Mouse (Mus musculus) limb, embryonic 15.5 days (tissue): Measurements from ENCODE around the gene Arhgap10. TPM values are rescaled to one million over a fixed set of nuclear protein-coding genes. Genes with fewer than 3 reads are reported as not detected.

Experiments
- ATAC-seq: fragments of 200-750 bp; cut with Nextera tagmentation; 2 replicates; pipeline ENCODE4 v1.8.0; 2017; ENCODE audit warnings: low read depth, moderate TSS enrichment; ENCODE audit not compliant: insufficient number of reproducible peaks, low FRiP score, low TSS enrichment
- H3K27ac ChIP-seq: fragments of 300-500 bp; sonication (generic); 2 replicates; pipeline ENCODE4 v1.5.1; 2015; ENCODE audit warnings: moderate library complexity, mild to moderate bottlenecking, inconsistent platforms
- H3K27me3 ChIP-seq: fragments of 300-500 bp; sonication (generic); 2 replicates; pipeline ENCODE4 v1.6.1; 2015; ENCODE audit warnings: inconsistent platforms
- H3K36me3 ChIP-seq: fragments of 300-500 bp; sonication (generic); 2 replicates; pipeline ENCODE4 v1.6.1; 2015; ENCODE audit warnings: inconsistent platforms
- H3K4me1 ChIP-seq: fragments of 300-500 bp; sonication (generic); 2 replicates; pipeline ENCODE4 v1.6.1; 2015; ENCODE audit warnings: inconsistent platforms
- H3K4me2 ChIP-seq: fragments of 300-500 bp; sonication (generic); 2 replicates; pipeline ENCODE4 v1.6.1; 2015; ENCODE audit warnings: mild to moderate bottlenecking, inconsistent platforms
- H3K4me3 ChIP-seq: fragments of 300-500 bp; sonication (generic); 2 replicates; pipeline ENCODE4 v1.5.1; 2015; ENCODE audit warnings: mild to moderate bottlenecking, inconsistent platforms
- H3K9ac ChIP-seq: fragments of 300-500 bp; sonication (generic); 2 replicates; pipeline ENCODE4 v1.6.1; 2015; ENCODE audit warnings: inconsistent platforms
- H3K9me3 ChIP-seq: fragments of 300-500 bp; sonication (generic); 2 replicates; pipeline ENCODE4 v1.6.1; 2016; ENCODE audit warnings: inconsistent platforms
- WGBS: fragments of 180-500 bp; shearing (Covaris S2); methylation state at CpG from one replicate; pipeline ENCODE4 v1.1.7; 2015; 5-methylcytosine and 5-hydroxymethylcytosine counted together
- polyA plus RNA-seq: library from polyadenylated mRNA; unstranded; fragments of >200 nt; fragmentation: Nextera tagmentation; extraction: Ambion mirVana; gene quantifications from 2 replicates; pipeline ENCODE4 v1.2.1, GENCODE M21; 2015

The Arhgap10 gene
- polyA plus RNA-seq, 1 experiment from 2014 or later, result 28.1 TPM

GRCm38 (mm10) chr8:77451466-77452382 is 66.0 kb downstream of the Arhgap10 start:
- Histone ChIP-seq H3K9ac (no peak overlapping the region), H3K9me3 (peaks cover 9% of the 10 kb centered on the region; the same call in 1 of the 2 replicates), H3K4me1 (no peaks in the 10 kb centered on the region), H3K4me3 (no peak overlapping the region), H3K27ac (no peak overlapping the region), H3K27me3 (no peaks in the 10 kb centered on the region), H3K36me3 (peaks cover 36% of the 10 kb centered on the region), H3K4me2 (no peak overlapping the region)
- 84% methylated on average over 21 of the region's 21 CpGs for WGBS
- ATAC-seq, result no peak

GRCm38 (mm10) chr8:77451052-77451451 is 66.7 kb downstream of the Arhgap10 start:
- Histone ChIP-seq H3K9ac (no peak overlapping the region), H3K4me2 (no peak overlapping the region), H3K9me3 (peaks cover 9% of the 10 kb centered on the region; the same call in 1 of the 2 replicates), H3K4me3 (no peak overlapping the region), H3K27ac (no peak overlapping the region), H3K27me3 (no peaks in the 10 kb centered on the region), H3K36me3 (peaks cover 36% of the 10 kb centered on the region), H3K4me1 (no peaks in the 10 kb centered on the region)
- no peak for ATAC-seq
- 89% methylated on average over 5 of the region's 5 CpGs for WGBS

GRCm38 (mm10) chr8:77446294-77446693 is 71.5 kb downstream of the Arhgap10 start:
- Histone ChIP-seq H3K27ac (no peak overlapping the region), H3K9me3 (peaks cover 9% of the 10 kb centered on the region; the same call in 1 of the 2 replicates), H3K4me2 (no peak overlapping the region), H3K36me3 (peaks cover 38% of the 10 kb centered on the region), H3K4me1 (no peaks in the 10 kb centered on the region; the same call in 1 of the 2 replicates), H3K27me3 (no peaks in the 10 kb centered on the region), H3K9ac (no peak overlapping the region), H3K4me3 (no peak overlapping the region)
- 84% methylated on average over 12 of the region's 12 CpGs for whole genome bisulfite sequencing
- ATAC-seq, result no peak

- Histone ChIP-seq H3K27ac (no peak overlapping the region), H3K9ac (no peak overlapping the region), H3K4me3 (no peak overlapping the region), H3K4me2 (no peak overlapping the region), H3K27me3 (no peaks in the 10 kb centered on the region), H3K4me1 (no peaks in the 10 kb centered on the region; the same call in 1 of the 2 replicates), H3K36me3 (peaks cover 33% of the 10 kb centered on the region), H3K9me3 (peaks cover 9% of the 10 kb centered on the region; the same call in 1 of the 2 replicates)
- no peak for ATAC-seq
- 72% methylated on average over 3 of the region's 3 CpGs for WGBS
Measured at GRCm38 (mm10) chr8:77445642-77446041, 72.1 kb downstream of the Arhgap10 start.

GRCm38 (mm10) chr8:77444166-77444870 is 73.4 kb downstream of the Arhgap10 start:
- H3K27me3 ChIP-seq, result no peaks in the 10 kb centered on the region
- H3K4me2 ChIP-seq, result no peak overlapping the region
- H3K4me1 ChIP-seq, result no peaks in the 10 kb centered on the region; the same call in 1 of the 2 replicates
- H3K36me3 ChIP-seq, result peaks cover 20% of the 10 kb centered on the region
- 0 out of 2 replicates have a peak, but pooled peaks cover 6% of the 10 kb centered on the region for H3K9me3 ChIP-seq
- WGBS, result 76% methylated on average over 10 of the region's 10 CpGs
- ATAC-seq, result no peak
- no peak overlapping the region for H3K4me3 ChIP-seq
- H3K9ac ChIP-seq, result no peak overlapping the region
- 0 out of 2 replicates have a peak overlapping the region, but pooled peaks have one; percentile 24 for H3K27ac ChIP-seq

- 81% methylated on average over 7 of the region's 7 CpGs for WGBS
- ATAC-seq, result no peak
Measured at GRCm38 (mm10) chr8:77442452-77442851, 75.3 kb downstream of the Arhgap10 start.

GRCm38 (mm10) chr8:77440913-77441312 is 76.8 kb downstream of the Arhgap10 start:
- H3K4me3 ChIP-seq, result no peak overlapping the region
- 0 out of 2 replicates have a peak, but pooled peaks cover 3% of the 10 kb centered on the region for H3K36me3 ChIP-seq
- H3K4me1 ChIP-seq, result peaks cover 12% of the 10 kb centered on the region
- H3K27me3 ChIP-seq, result no peaks in the 10 kb centered on the region
- ATAC-seq, result no peak
- H3K9me3 ChIP-seq, result no peaks in the 10 kb centered on the region
- no peak overlapping the region for H3K4me2 ChIP-seq
- WGBS, result 87% methylated on average over 9 of the region's 9 CpGs
- H3K27ac ChIP-seq, result no peak overlapping the region
- H3K9ac ChIP-seq, result no peak overlapping the region

More at GRCm38 (mm10) chr8:77442452-77442851, 75.3 kb downstream of the Arhgap10 start:
- Histone ChIP-seq H3K27ac (no peak overlapping the region), H3K27me3 (no peaks in the 10 kb centered on the region), H3K4me3 (no peak overlapping the region), H3K9me3 (no peaks in the 10 kb centered on the region), H3K36me3 (peaks cover 7% of the 10 kb centered on the region), H3K4me1 (peaks cover under 1% of the 10 kb centered on the region; the same call in 1 of the 2 replicates), H3K4me2 (no peak overlapping the region), H3K9ac (no peak overlapping the region)

GRCm38 (mm10) chr8:77440324-77440880 is 77.4 kb downstream of the Arhgap10 start:
- Histone ChIP-seq H3K27ac (no peak overlapping the region), H3K9me3 (no peaks in the 10 kb centered on the region), H3K4me1 (peaks cover 12% of the 10 kb centered on the region), H3K36me3 (0 out of 2 replicates have a peak, but pooled peaks cover 3% of the 10 kb centered on the region), H3K4me2 (no peak overlapping the region), H3K4me3 (no peak overlapping the region), H3K9ac (no peak overlapping the region), H3K27me3 (no peaks in the 10 kb centered on the region)
- 79% methylated on average over 6 of the region's 6 CpGs for WGBS
- ATAC-seq, result peak; percentile 19; the same call in 1 of the 2 replicates

GRCm38 (mm10) chr8:77439670-77440069 is 78.1 kb downstream of the Arhgap10 start:
- Histone ChIP-seq H3K27me3 (no peaks in the 10 kb centered on the region), H3K4me3 (no peak overlapping the region), H3K9me3 (no peaks in the 10 kb centered on the region), H3K27ac (no peak overlapping the region), H3K9ac (no peak overlapping the region), H3K36me3 (0 out of 2 replicates have a peak, but pooled peaks cover 3% of the 10 kb centered on the region), H3K4me1 (peaks cover 12% of the 10 kb centered on the region), H3K4me2 (no peak overlapping the region)
- ATAC-seq, result no peak
- WGBS, result 76% methylated on average over 2 of the region's 2 CpGs

- no peak for ATAC-seq
- no peak overlapping the region; the same call in 1 of the 2 replicates for H3K27ac ChIP-seq
- no peak overlapping the region for H3K9ac ChIP-seq
- H3K27me3 ChIP-seq, result no peaks in the 10 kb centered on the region
- WGBS, result 53% methylated on average over 9 of the region's 9 CpGs
- H3K4me1 ChIP-seq, result peaks cover 20% of the 10 kb centered on the region
- 0 out of 2 replicates have a peak, but pooled peaks cover 3% of the 10 kb centered on the region for H3K36me3 ChIP-seq
- H3K4me2 ChIP-seq, result no peak overlapping the region
- H3K9me3 ChIP-seq, result no peaks in the 10 kb centered on the region
- no peak overlapping the region for H3K4me3 ChIP-seq
Measured at GRCm38 (mm10) chr8:77437807-77438493, 79.8 kb downstream of the Arhgap10 start.
